Comparison of ENCODE assay signal across 18 mouse cellular contexts in genomic region chr10:43004174-43004734, GRCm38 (mm10).
DNase-seq lines count a peak whose midpoint lies in the region; ATAC-seq and TF ChIP-seq lines count a peak whose summit lies in the region.
"Had no signal": no experiment of that assay in that cellular context is flagged by ENCODE, and none has a peak within 500 bp of the region (broad histone marks: within the 10 kb centered on the region; RNA-seq: fewer than 3 reads in every experiment).

No protein-coding gene starts in this region.

- TF ChIP-seq POLR2A in kidney, adult 2 months (IDR thresholded peaks at IDR 0.05; ENCODE audit: low read depth, low read length), result no peak

- H3K9me3 ChIP-seq in kidney, embryonic 16.5 days (ENCODE audit: low read length), result no peaks in the 10 kb centered on the region
- no peaks in the 10 kb centered on the region for H3K9me3 ChIP-seq in E14TG2a.4 (ENCODE audit: low read length)
- H3K9me3 ChIP-seq in embryonic facial prominence, embryonic 13.5 days, result no peaks in the 10 kb centered on the region
- no peaks in the 10 kb centered on the region for H3K9me3 ChIP-seq in neural tube, embryonic 15.5 days (replicated peaks)

- H3K36me3 ChIP-seq in kidney, embryonic 16.5 days (ENCODE audit: insufficient read depth, low read length), result no peaks in the 10 kb centered on the region
- no peaks in the 10 kb centered on the region for H3K36me3 ChIP-seq in kidney, adult 2 months (ENCODE audit: control insufficient read depth, insufficient read depth, low read length)
- no peaks in the 10 kb centered on the region for H3K36me3 ChIP-seq in E14TG2a.4 (ENCODE audit: insufficient read depth, low read length)
- H3K36me3 ChIP-seq in embryonic facial prominence, embryonic 13.5 days, result no peaks in the 10 kb centered on the region
- H3K36me3 ChIP-seq in neural tube, embryonic 15.5 days, result no peaks in the 10 kb centered on the region

- H3K27me3 ChIP-seq in kidney, embryonic 16.5 days (ENCODE audit: insufficient read depth, low read length), result no peaks in the 10 kb centered on the region
- H3K27me3 ChIP-seq in kidney, adult 2 months (replicated peaks; ENCODE audit: control insufficient read depth, insufficient read depth, low read length), result 0 out of 2 replicates have a peak, but pooled peaks cover 1% of the 10 kb centered on the region
- H3K27me3 ChIP-seq in E14TG2a.4 (ENCODE audit: insufficient read depth, low read length), result peaks cover 69% of the 10 kb centered on the region
- no peaks in the 10 kb centered on the region for H3K27me3 ChIP-seq in embryonic facial prominence, embryonic 13.5 days
- no peaks in the 10 kb centered on the region for H3K27me3 ChIP-seq in neural tube, embryonic 15.5 days (replicated peaks)

- H3K4me3 ChIP-seq in gastrocnemius, adult 2 months, result no peak overlapping the region
- H3K4me3 ChIP-seq in kidney, embryonic 16.5 days (ENCODE audit: low read length), result no peak overlapping the region
- no peak overlapping the region for H3K4me3 ChIP-seq in kidney, adult 2 months (ENCODE audit: insufficient read depth, low read depth, low read length)
- peak overlapping the region; percentile 13; the same call in 1 of the 2 replicates for H3K4me3 ChIP-seq in E14TG2a.4 (replicated peaks; ENCODE audit: low read length)
- no peak overlapping the region for H3K4me3 ChIP-seq in embryonic facial prominence, embryonic 13.5 days
- no peak overlapping the region for H3K4me3 ChIP-seq in neural tube, embryonic 15.5 days (replicated peaks)
- H3K4me3 ChIP-seq: erythroblast, embryonic 14.5 days had no signal

- H3K4me1 ChIP-seq in kidney, embryonic 16.5 days (ENCODE audit: insufficient read depth, low read length), result peaks cover 25% of the 10 kb centered on the region; the same call in 1 of the 2 replicates
- no peaks in the 10 kb centered on the region for H3K4me1 ChIP-seq in kidney, adult 2 months (ENCODE audit: control insufficient read depth, insufficient read depth, low read length)
- peaks cover 49% of the 10 kb centered on the region for H3K4me1 ChIP-seq in E14TG2a.4 (replicated peaks; ENCODE audit: low read depth, low read length)
- H3K4me1 ChIP-seq in embryonic facial prominence, embryonic 13.5 days, result peaks cover 32% of the 10 kb centered on the region
- H3K4me1 ChIP-seq in neural tube, embryonic 15.5 days, result peaks cover 20% of the 10 kb centered on the region

- no peak for DNase-seq in gastrocnemius, adult 2 months
- DNase-seq in gastrocnemius, postnatal 4 days (ENCODE audit: low spot score in 2 of 2), result no peak
- no peak for DNase-seq in kidney, adult 2 months
- no peak for DNase-seq in thymus, postnatal 10 days (ENCODE audit: low spot score in 2 of 2)
- DNase-seq: cerebellum, postnatal 10 days; gastrocnemius, postnatal 14 days; kidney, postnatal 10 days; layer of hippocampus, adult 9-11 months; liver; liver, postnatal 0 days; lung, postnatal 36 days; right cerebral cortex, postnatal 4 days had no signal

- WGBS in kidney, embryonic 16.5 days, result 75% methylated on average over 16 of the region's 16 CpGs
- 75% methylated on average over 16 of the region's 16 CpGs for WGBS in kidney, adult 2 months
- WGBS in embryonic facial prominence, embryonic 13.5 days, result 78% methylated on average over 16 of the region's 16 CpGs
- 93% methylated on average over 16 of the region's 16 CpGs for WGBS in neural tube, embryonic 15.5 days

- H3K27ac ChIP-seq in gastrocnemius, adult 2 months, result peak overlapping the region; percentile 78
- H3K27ac ChIP-seq in kidney, embryonic 16.5 days (ENCODE audit: low read length), result peak overlapping the region; percentile 41
- H3K27ac ChIP-seq in kidney, adult 2 months (ENCODE audit: insufficient read depth, low read depth, low read length), result no peak overlapping the region
- peak overlapping the region; percentile 83 for H3K27ac ChIP-seq in embryonic facial prominence, embryonic 13.5 days
- H3K27ac ChIP-seq in neural tube, embryonic 15.5 days (replicated peaks), result no peak overlapping the region

- ATAC-seq in kidney, embryonic 16.5 days (ENCODE audit: low FRiP score, low TSS enrichment), result peak; percentile 43
- no peak for ATAC-seq in embryonic facial prominence, embryonic 13.5 days (ENCODE audit: insufficient number of reproducible peaks, insufficient read depth, low FRiP score, low TSS enrichment, low read depth)
- ATAC-seq in neural tube, embryonic 15.5 days (ENCODE audit: low FRiP score), result no peak
- ATAC-seq: liver, postnatal 0 days had no signal

- no peak for TF ChIP-seq CTCF in gastrocnemius, adult 2 months (IDR thresholded peaks at IDR 0.05)
- no peak for TF ChIP-seq CTCF in kidney, adult 2 months (conservative IDR thresholded peaks at IDR 0.05; ENCODE audit: insufficient read depth, insufficient read length, low read depth, low read length)
- TF ChIP-seq CTCF in E14TG2a.4 (conservative IDR thresholded peaks at IDR 0.05; ENCODE audit: low read length), result no peak

- intact Hi-C loops in gastrocnemius, adult 2 months (cut with DNase I), result no loop called here

- no peak overlapping the region for H3K4me2 ChIP-seq in kidney, embryonic 16.5 days (replicated peaks; ENCODE audit: low read depth, low read length)
- no peak overlapping the region; the same call in 1 of the 2 replicates for H3K4me2 ChIP-seq in embryonic facial prominence, embryonic 13.5 days
- H3K4me2 ChIP-seq in neural tube, embryonic 15.5 days, result no peak overlapping the region
- H3K4me2 ChIP-seq: midbrain, embryonic 11.5 days had no signal

- no peak overlapping the region for H3K9ac ChIP-seq in kidney, embryonic 16.5 days (replicated peaks; ENCODE audit: low read length)
- no peak overlapping the region for H3K9ac ChIP-seq in embryonic facial prominence, embryonic 13.5 days
- no peak overlapping the region for H3K9ac ChIP-seq in neural tube, embryonic 15.5 days (replicated peaks)
- H3K9ac ChIP-seq: liver, postnatal 0 days had no signal

Comparison
In these comparisons a context has a peak if more than half of its experiments do, and no peak if none do; other contexts are left out.
1. H3K27ac ChIP-seq: peak in gastrocnemius, adult 2 months (single experiment), kidney, embryonic 16.5 days (single experiment) and embryonic facial prominence, embryonic 13.5 days (single experiment); none in kidney, adult 2 months (single experiment) and neural tube, embryonic 15.5 days (single experiment).